Mouse (Mus musculus) left cerebral cortex, postnatal 14 days (tissue): Measurements from ENCODE around the gene Fam166a. TPM values are rescaled to one million over a fixed set of nuclear protein-coding genes. Genes with fewer than 3 reads are reported as not detected.

Experiments
- DNase-seq, 2 experiments: peaks; one replicate each; pipeline ENCODE4 v3.0.0; 2021 to 2022; ENCODE audit warnings: low spot score in 2 of 2, mixed read lengths in 1 of 2
- intact Hi-C: fragments of 180-260 bp; cut with DNase I; formaldehyde crosslinking; loops from one replicate; pipeline ENCODE4 v1.15.1; 2025
- total RNA-seq, 2 experiments: library from RNA; stranded (reverse); gene quantifications; 2 replicates each; pipeline ENCODE4 v1.2.3; 2021

The Fam166a gene
- total RNA-seq, 2 experiments from 2014 or later: not detected

- intact Hi-C loops: no loop called here
- DNase-seq: no peak
These were observed 44.5 kb downstream of the Fam166a start for GRCm38 (mm10) chr2:25262795-25263622.

GRCm38 (mm10) chr2:25263623-25264285 lies 45.2 kb downstream of the Fam166a start:
- no peak for DNase-seq
- intact Hi-C loops: no loop called here

GRCm38 (mm10) chr2:25264286-25264660 lies 45.7 kb downstream of the Fam166a start:
- intact Hi-C loops: no loop called here

GRCm38 (mm10) chr2:25264851-25265250 lies 46.3 kb downstream of the Fam166a start:
- no peak for DNase-seq
- intact Hi-C loops: no loop called here

More at GRCm38 (mm10) chr2:25264286-25264660, 45.7 kb downstream of the Fam166a start:
- DNase-seq: no peak

- DNase-seq: no peak
These were observed 47.5 kb downstream of the Fam166a start for GRCm38 (mm10) chr2:25265897-25266656.

GRCm38 (mm10) chr2:25266720-25267119 lies 48.2 kb downstream of the Fam166a start:
- intact Hi-C loops: no loop called here
- no peak for DNase-seq

More at GRCm38 (mm10) chr2:25265897-25266656, 47.5 kb downstream of the Fam166a start:
- intact Hi-C loops: no loop called here

- no peak for DNase-seq
- intact Hi-C loops: no loop called here
These were observed 48.7 kb downstream of the Fam166a start for GRCm38 (mm10) chr2:25267241-25267640.

GRCm38 (mm10) chr2:25267746-25268309 lies 49.3 kb downstream of the Fam166a start:
- intact Hi-C loops: no loop called here
- DNase-seq: no peak

Other genes starting within 250 kb of the Fam166a start
- gene Mrpl41, start 243.6 kb upstream of the Fam166a start, total RNA-seq: 10 to 100 TPM; 85.4 to 96.4 TPM
- gene Pnpla7, start 242.7 kb upstream of the Fam166a start, total RNA-seq: 10 to 100 TPM; 10.6 to 13.4 TPM
- 100 to 1,000 TPM; 565 to 580 TPM for gene Nsmf, start 164.4 kb upstream of the Fam166a start, total RNA-seq
- gene Entpd8, start 138.4 kb upstream of the Fam166a start, total RNA-seq: not detected
- not detected for gene Noxa1, start 123.6 kb upstream of the Fam166a start, total RNA-seq
- 10 to 100 TPM; 38.6 to 44.9 TPM for gene Nrarp, start 38.0 kb upstream of the Fam166a start, total RNA-seq
- 1 to 10 TPM; 1.7 to 2.6 TPM for gene Tor4a, start 21.9 kb upstream of the Fam166a start, total RNA-seq
- 10 to 100 TPM; 49.9 to 52.1 TPM for gene Nelfb, start 7.3 kb upstream of the Fam166a start, total RNA-seq
- under 1 TPM; 0.27 to 0.44 TPM for gene Stpg3, start 4.1 kb upstream of the Fam166a start, total RNA-seq
- 100 to 1,000 TPM; 478 to 505 TPM for gene Tubb4b, start 6.0 kb downstream of the Fam166a start, total RNA-seq
- gene Slc34a3, start 15.6 kb downstream of the Fam166a start, total RNA-seq: not detected
- not detected for gene Rnf224, start 18.0 kb downstream of the Fam166a start, total RNA-seq
- gene Rnf208, start 23.5 kb downstream of the Fam166a start, total RNA-seq: 100 to 1,000 TPM; 220 to 242 TPM
- gene Cysrt1, start 23.7 kb downstream of the Fam166a start, total RNA-seq: under 1 TPM in 1 of 2 experiments, not detected in 1; 0.79 TPM
- gene AL732309.1, start 28.1 kb downstream of the Fam166a start, total RNA-seq: 1 to 10 TPM; 2.3 to 2.8 TPM
- 10 to 100 TPM; 35.3 to 41.3 TPM for gene Tmem203, start 36.7 kb downstream of the Fam166a start, total RNA-seq
- gene Tprn, start 43.9 kb downstream of the Fam166a start, total RNA-seq: 10 to 100 TPM; 14.2 to 15.7 TPM
- 10 to 100 TPM; 70.9 to 72.1 TPM for gene Ssna1, start 53.7 kb downstream of the Fam166a start, total RNA-seq
- 10 to 100 TPM; 69.8 to 73.2 TPM for gene Anapc2, start 53.7 kb downstream of the Fam166a start, total RNA-seq
- gene Tmem210, start 69.4 kb downstream of the Fam166a start, total RNA-seq: not detected
- not detected for gene Lrrc26, start 71.2 kb downstream of the Fam166a start, total RNA-seq
- gene Grin1, start 100.4 kb downstream of the Fam166a start, total RNA-seq: 100 to 1,000 TPM; 477 to 493 TPM
- 10 to 100 TPM; 57.2 to 59.0 TPM for gene Man1b1, start 113.6 kb downstream of the Fam166a start, total RNA-seq
- 10 to 100 TPM; 28.0 to 31.6 TPM for gene Dpp7, start 137.6 kb downstream of the Fam166a start, total RNA-seq
- 10 to 100 TPM; 12.2 to 14.8 TPM for gene Uap1l1, start 146.9 kb downstream of the Fam166a start, total RNA-seq
- 1 to 10 TPM; 6.2 to 7.0 TPM for gene Sapcd2, start 153.6 kb downstream of the Fam166a start, total RNA-seq
- gene Entpd2, start 177.1 kb downstream of the Fam166a start, total RNA-seq: 10 to 100 TPM; 14.7 to 17.5 TPM
- gene Npdc1, start 180.6 kb downstream of the Fam166a start, total RNA-seq: 100 to 1,000 TPM; 366 to 370 TPM
- gene Fut7, start 204.5 kb downstream of the Fam166a start, total RNA-seq: under 1 TPM; 0.26 to 0.27 TPM
- gene Abca2, start 210.0 kb downstream of the Fam166a start, total RNA-seq: 100 to 1,000 TPM; 137 to 152 TPM
- 1 to 10 TPM in 1 of 2 experiments, under 1 TPM in 1; 0.59 to 1.2 TPM for gene Clic3, start 238.1 kb downstream of the Fam166a start, total RNA-seq
- gene Paxx, start 242.3 kb downstream of the Fam166a start, total RNA-seq: 10 to 100 TPM; 64.1 to 66.3 TPM